Mouse (Mus musculus) hindbrain, postnatal 0 days (tissue): Measurements from ENCODE around the gene Dnajc21. TPM values are rescaled to one million over a fixed set of nuclear protein-coding genes. Genes with fewer than 3 reads are reported as not detected.
A peak's percentile ranks its signal among the peaks of the same experiment; 100 is the strongest.
"Not testable (repeated sequence)": the region's sequence is repeated elsewhere in the genome, so short reads cannot be mapped to it uniquely, and the experiment has no call there.

Source experiments
- ATAC-seq: fragments of 200-750 bp; cut with Nextera tagmentation; 2 replicates; pipeline ENCODE4 v1.8.0; 2017; ENCODE audit warnings: mild to moderate bottlenecking, moderate TSS enrichment, moderate library complexity
- DNase-seq: peaks from one replicate; pipeline ENCODE4 v3.0.0-alpha.2; 2015; ENCODE audit warnings: low spot score
- H3K27ac ChIP-seq: fragments of 300-500 bp; sonication (generic); 2 replicates; pipeline ENCODE4 v1.5.1; 2014; ENCODE audit warnings: mild to moderate bottlenecking
- H3K27me3 ChIP-seq: fragments of 300-500 bp; sonication (generic); 2 replicates; pipeline ENCODE4 v1.6.1; 2014; ENCODE audit warnings: low read length, mixed read lengths; ENCODE audit not compliant: insufficient read depth
- H3K36me3 ChIP-seq: fragments of 300-500 bp; sonication (generic); 2 replicates; pipeline ENCODE4 v1.6.1; 2014; ENCODE audit warnings: low read length, mixed read lengths; ENCODE audit not compliant: insufficient read depth
- H3K4me1 ChIP-seq: fragments of 300-500 bp; sonication (generic); 2 replicates; pipeline ENCODE4 v1.6.1; 2014; ENCODE audit warnings: antibody characterized with exemption, low read length, mixed read lengths; ENCODE audit not compliant: insufficient read depth
- H3K4me2 ChIP-seq: fragments of 300-500 bp; sonication (generic); 2 replicates; pipeline ENCODE4 v1.6.1; 2014; ENCODE audit warnings: low read depth, mild to moderate bottlenecking, low read length, moderate library complexity, mixed read lengths
- H3K4me3 ChIP-seq: fragments of 300-500 bp; sonication (generic); 2 replicates; pipeline ENCODE4 v1.5.1; 2014; ENCODE audit warnings: low read length
- H3K9ac ChIP-seq: fragments of 300-500 bp; sonication (generic); replicated peaks from 2 replicates; pipeline ENCODE4 v1.6.1; 2014; ENCODE audit warnings: mild to moderate bottlenecking, low read length, moderate library complexity, mixed read lengths
- H3K9me3 ChIP-seq: fragments of 300-500 bp; sonication (generic); 2 replicates; pipeline ENCODE4 v1.6.1; 2016; ENCODE audit warnings: low read length, mixed read lengths
- CTCF ChIP-seq: IDR thresholded peaks from 2 replicates; pipeline ENCODE4 v1.5.1; 2016; ENCODE audit warnings: antibody characterized with exemption, control low read depth, low read depth
- WGBS: fragments of 180-500 bp; shearing (Covaris S2); extraction: QIAGEN DNeasy Blood & Tissue Kit; methylation state at CpG from one replicate; pipeline ENCODE4 v1.1.7; 2014; 5-methylcytosine and 5-hydroxymethylcytosine counted together
- polyA plus RNA-seq: library from polyadenylated mRNA; unstranded; fragments of >200 nt; fragmentation: Nextera tagmentation; extraction: Ambion mirVana; gene quantifications from 2 replicates; pipeline ENCODE4 v1.2.1, GENCODE M21; 2015
- total RNA-seq: library from RNA; depleted of rRNA; stranded (reverse); fragments of >200 nt; gene quantifications from 2 replicates; pipeline ENCODE4 v1.2.3, GENCODE M21; 2014; rRNA removed

Dnajc21 gene
- total RNA-seq (5.3 and 8.0 TPM in 2 replicates), polyA plus RNA-seq (14.5 and 15.2 TPM in 2 replicates)

- Histone ChIP-seq H3K4me1 (peaks cover 7% of the 10 kb centered on the region; the same call in 1 of the 2 replicates), H3K9ac (peak within 1 kb of the TSS; percentile 90), H3K27ac (peak within 1 kb of the TSS; percentile 79), H3K27me3 (no peaks in the 10 kb centered on the region), H3K4me3 (peak within 1 kb of the TSS; percentile 92), H3K36me3 (peaks cover 4% of the 10 kb centered on the region; the same call in 1 of the 2 replicates), H3K4me2 (peak within 1 kb of the TSS; percentile 86), H3K9me3 (no peaks in the 10 kb centered on the region)
- ATAC-seq: peak; percentile 98
- no peak for TF ChIP-seq CTCF
- WGBS: 2% methylated on average over 36 of the region's 87 CpGs
- DNase-seq: peak; percentile 91
These were observed at the start of gene Dnajc21 for GRCm38 (mm10) chr15:10470151-10470831. TSS of gene Dnajc21 (minus strand) at chr15:10470516.

- ATAC-seq (peak; percentile 18; the same call in 1 of the 2 replicates), DNase-seq (no peak)
- Histone ChIP-seq H3K9me3 (no peaks in the 10 kb centered on the region), H3K4me3 (no peak overlapping the region), H3K27ac (no peak overlapping the region), H3K4me1 (no peaks in the 10 kb centered on the region), H3K27me3 (no peaks in the 10 kb centered on the region), H3K4me2 (no peak overlapping the region), H3K9ac (no peak overlapping the region), H3K36me3 (no peaks in the 10 kb centered on the region)
- TF ChIP-seq CTCF: no peak
- WGBS: 64% methylated on average over 7 of the region's 7 CpGs
These were observed 44.9 kb upstream of the Dnajc21 start for GRCm38 (mm10) chr15:10515166-10515565.

GRCm38 (mm10) chr15:10506099-10506498, 35.8 kb upstream of the Dnajc21 start:
- 75% methylated on average over 11 of the region's 11 CpGs for WGBS
- H3K36me3 ChIP-seq: no peaks in the 10 kb centered on the region
- no peaks in the 10 kb centered on the region for H3K27me3 ChIP-seq
- H3K4me1 ChIP-seq: no peaks in the 10 kb centered on the region
- H3K4me2 ChIP-seq: no peak overlapping the region
- ATAC-seq (no peak), DNase-seq (no peak)
- no peak overlapping the region for H3K27ac ChIP-seq
- no peak overlapping the region for H3K9ac ChIP-seq
- no peak for TF ChIP-seq CTCF
- no peaks in the 10 kb centered on the region for H3K9me3 ChIP-seq
- no peak overlapping the region for H3K4me3 ChIP-seq

GRCm38 (mm10) chr15:10500838-10501719, 30.8 kb upstream of the Dnajc21 start:
- 59% methylated on average over 11 of the region's 11 CpGs for WGBS
- Histone ChIP-seq H3K4me1 (no peaks in the 10 kb centered on the region), H3K9ac (no peak overlapping the region)

GRCm38 (mm10) chr15:10500035-10500434, 29.7 kb upstream of the Dnajc21 start:
- 84% methylated on average over 5 of the region's 5 CpGs for WGBS
- no peaks in the 10 kb centered on the region for H3K4me1 ChIP-seq
- TF ChIP-seq CTCF: no peak
- no peaks in the 10 kb centered on the region for H3K9me3 ChIP-seq
- H3K27me3 ChIP-seq: no peaks in the 10 kb centered on the region
- no peak overlapping the region for H3K4me3 ChIP-seq
- ATAC-seq (no peak), DNase-seq (no peak)
- no peaks in the 10 kb centered on the region for H3K36me3 ChIP-seq
- no peak overlapping the region for H3K9ac ChIP-seq
- no peak overlapping the region for H3K27ac ChIP-seq
- H3K4me2 ChIP-seq: no peak overlapping the region

More at GRCm38 (mm10) chr15:10500838-10501719, 30.8 kb upstream of the Dnajc21 start:
- Histone ChIP-seq H3K4me3 (no peak overlapping the region), H3K27ac (no peak overlapping the region), H3K27me3 (no peaks in the 10 kb centered on the region), H3K9me3 (no peaks in the 10 kb centered on the region), H3K4me2 (no peak overlapping the region), H3K36me3 (no peaks in the 10 kb centered on the region)
- ATAC-seq (peak; percentile 94), DNase-seq (peak; percentile 86)
- peak; percentile 89 for TF ChIP-seq CTCF

- no peak overlapping the region for H3K4me3 ChIP-seq
- TF ChIP-seq CTCF: no peak
- H3K27ac ChIP-seq: no peak overlapping the region
- ATAC-seq (no peak), DNase-seq (no peak)
- H3K4me2 ChIP-seq: no peak overlapping the region
- no peaks in the 10 kb centered on the region for H3K9me3 ChIP-seq
- H3K36me3 ChIP-seq: no peaks in the 10 kb centered on the region
- no peaks in the 10 kb centered on the region for H3K4me1 ChIP-seq
- H3K27me3 ChIP-seq: no peaks in the 10 kb centered on the region
- H3K9ac ChIP-seq: no peak overlapping the region
- WGBS: 84% methylated on average over 5 of the region's 5 CpGs
These were observed 29.3 kb upstream of the Dnajc21 start for GRCm38 (mm10) chr15:10499593-10499992.

GRCm38 (mm10) chr15:10496696-10497095, 26.4 kb upstream of the Dnajc21 start:
- H3K36me3 ChIP-seq, H3K4me1 ChIP-seq, H3K9ac ChIP-seq, H3K27me3 ChIP-seq, ATAC-seq, H3K4me3 ChIP-seq, DNase-seq, H3K9me3 ChIP-seq, H3K4me2 ChIP-seq, H3K27ac ChIP-seq: not testable (repeated sequence)
- WGBS: 93% methylated on average over 1 of the region's 1 CpGs
